Mouse (Mus musculus) spleen, adult 2 months (tissue): Measurements from ENCODE around the gene Vav2. TPM values are rescaled to one million over a fixed set of nuclear protein-coding genes. Genes with fewer than 3 reads are reported as not detected.

ENCODE experiments used
- DNase-seq, 2 experiments: peaks; one replicate each; pipeline versions ENCODE4 v3.0.0 to v3.0.0-alpha.2; 2012 to 2021; ENCODE audit warnings: low spot score in 2 of 2, low read depth in 1 of 2
- H3K27ac ChIP-seq: fragments of 200-500 bp; 2 replicates; pipeline ENCODE4 v1.5.1; 2012; ENCODE audit warnings: low read length, inconsistent platforms; ENCODE audit not compliant: insufficient read depth
- H3K27me3 ChIP-seq: fragments of 200-500 bp; 2 replicates; pipeline ENCODE4 v1.6.1; 2012; ENCODE audit warnings: mild to moderate bottlenecking, moderate library complexity, low read length, inconsistent platforms; ENCODE audit not compliant: control insufficient read depth, insufficient read depth
- H3K36me3 ChIP-seq: fragments of 200-500 bp; 2 replicates; pipeline ENCODE4 v1.6.1; 2012; ENCODE audit warnings: mild to moderate bottlenecking, low read length, inconsistent platforms; ENCODE audit not compliant: control insufficient read depth, insufficient read depth
- H3K4me1 ChIP-seq: fragments of 200-500 bp; 2 replicates; pipeline ENCODE4 v1.6.1; 2011; ENCODE audit warnings: inconsistent platforms; ENCODE audit not compliant: control insufficient read depth, insufficient read depth, insufficient read length
- H3K4me3 ChIP-seq: fragments of 200-500 bp; 2 replicates; pipeline ENCODE4 v1.5.1; 2011; ENCODE audit warnings: mild to moderate bottlenecking, inconsistent platforms; ENCODE audit not compliant: insufficient read depth, insufficient read length; ENCODE audit errors: extremely low read depth
- CTCF ChIP-seq: fragments of 200-500 bp; IDR thresholded peaks from 2 replicates; pipeline ENCODE4 v1.5.1; 2011; ENCODE audit warnings: mild to moderate bottlenecking, inconsistent platforms; ENCODE audit not compliant: insufficient read depth, insufficient read length, insufficient replicate concordance; ENCODE audit errors: extremely low read depth
- POLR2A ChIP-seq: fragments of 200-500 bp; IDR thresholded peaks from 2 replicates; pipeline ENCODE4 v1.6.1; 2011; ENCODE audit warnings: low read depth, low read length, inconsistent platforms
- WGBS: fragments of 180-500 bp; shearing (Covaris S2); methylation state at CpG from one replicate; pipeline ENCODE4 v1.1.7; 2018; 5-methylcytosine and 5-hydroxymethylcytosine counted together
- polyA plus RNA-seq: library from polyadenylated mRNA; depleted of rRNA; stranded (reverse); fragments of >200 nt; gene quantifications from 2 replicates; pipeline ENCODE4 v1.2.3, GENCODE M21; 2012

Gene Vav2
- polyA plus RNA-seq, 1 experiment, result 53.8 TPM

DNA sequence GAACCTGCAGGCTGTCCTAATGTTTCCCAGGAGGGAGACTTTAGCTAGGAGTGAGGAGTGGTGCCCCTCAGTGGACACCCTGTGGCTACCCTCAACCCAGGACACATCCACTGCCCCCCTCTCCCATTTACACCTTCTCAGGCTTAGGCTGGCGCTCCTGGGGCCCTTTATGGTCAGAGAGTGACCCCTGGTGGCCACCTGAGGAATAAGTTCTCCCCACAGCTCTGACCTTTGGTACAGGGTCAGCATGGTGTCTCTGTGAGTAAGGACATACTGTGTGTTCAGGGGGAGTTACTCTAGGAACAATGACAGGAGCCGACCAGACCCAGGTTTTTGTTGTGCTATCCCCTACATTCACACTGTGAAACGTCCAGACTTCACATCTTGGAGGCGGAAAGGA is 189.5 kb downstream of the Vav2 start:
- peak; percentile 93; the same call in 1 of the 2 replicates for TF ChIP-seq CTCF
- TF ChIP-seq POLR2A, result no peak
- Histone ChIP-seq H3K4me3 (no peak overlapping the region), H3K4me1 (peaks cover 8% of the 10 kb centered on the region; the same call in 1 of the 2 replicates), H3K36me3 (no peaks in the 10 kb centered on the region), H3K27me3 (no peaks in the 10 kb centered on the region), H3K27ac (no peak overlapping the region)
- peak; percentile 19 to 64 for DNase-seq
- 35% methylated on average over 4 of the region's 4 CpGs for WGBS

DNA sequence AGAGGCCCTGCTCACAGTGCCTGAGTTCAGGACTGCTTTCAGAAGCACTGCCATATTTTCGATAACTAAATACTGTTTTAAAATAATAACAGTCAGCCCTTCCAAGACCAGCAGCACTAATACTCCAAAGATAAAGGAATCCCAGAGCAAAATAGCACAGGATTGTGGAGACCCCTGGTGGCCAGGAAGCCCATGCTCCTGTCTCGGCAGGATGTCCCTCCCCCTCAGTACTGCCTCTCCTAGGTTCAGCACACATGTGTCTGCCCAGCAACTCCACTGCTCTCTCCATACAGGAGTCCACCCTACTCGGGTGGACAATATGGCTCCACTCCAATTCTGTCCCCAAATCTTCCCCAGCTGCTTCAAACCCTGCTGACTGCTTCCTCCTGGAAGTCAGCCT is 191.1 kb downstream of the Vav2 start:
- WGBS, result 19% methylated on average over 3 of the region's 3 CpGs
- peak in 1 of 2 experiments; percentile 50 for DNase-seq
- no peaks in the 10 kb centered on the region for H3K36me3 ChIP-seq
- H3K27ac ChIP-seq, result no peak overlapping the region
- TF ChIP-seq CTCF (peak; percentile 39; the same call in 1 of the 2 replicates), POLR2A (no peak)
- H3K27me3 ChIP-seq, result no peaks in the 10 kb centered on the region
- no peak overlapping the region for H3K4me3 ChIP-seq
- H3K4me1 ChIP-seq, result peaks cover 20% of the 10 kb centered on the region

DNA sequence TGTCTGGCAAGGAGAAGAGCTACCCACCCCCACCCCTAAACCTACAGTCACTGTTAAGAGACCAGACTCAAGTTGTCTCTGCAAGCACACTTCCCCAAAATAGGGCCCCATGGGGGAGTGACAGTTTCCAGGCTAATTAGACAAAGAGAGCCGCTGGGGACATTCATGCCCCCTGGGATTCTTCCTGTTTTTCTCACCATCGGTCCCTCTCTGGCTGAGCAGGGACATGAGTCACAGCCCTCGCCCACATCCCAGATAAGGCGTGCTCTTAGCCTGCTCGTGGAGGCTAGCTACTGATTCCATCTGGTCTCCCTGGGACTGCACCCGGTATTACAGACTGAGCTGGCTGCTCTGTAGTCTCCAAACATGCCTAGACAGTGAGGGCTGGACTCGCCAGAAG is 194.5 kb downstream of the Vav2 start:
- H3K36me3 ChIP-seq, result no peaks in the 10 kb centered on the region
- peaks cover 20% of the 10 kb centered on the region for H3K4me1 ChIP-seq
- no peak for TF ChIP-seq CTCF
- TF ChIP-seq POLR2A, result no peak
- 22% methylated on average over 7 of the region's 7 CpGs for WGBS
- H3K27me3 ChIP-seq, result no peaks in the 10 kb centered on the region
- no peak overlapping the region for H3K27ac ChIP-seq
- peak; percentile 29 to 51 for DNase-seq
- H3K4me3 ChIP-seq, result no peak overlapping the region

DNA sequence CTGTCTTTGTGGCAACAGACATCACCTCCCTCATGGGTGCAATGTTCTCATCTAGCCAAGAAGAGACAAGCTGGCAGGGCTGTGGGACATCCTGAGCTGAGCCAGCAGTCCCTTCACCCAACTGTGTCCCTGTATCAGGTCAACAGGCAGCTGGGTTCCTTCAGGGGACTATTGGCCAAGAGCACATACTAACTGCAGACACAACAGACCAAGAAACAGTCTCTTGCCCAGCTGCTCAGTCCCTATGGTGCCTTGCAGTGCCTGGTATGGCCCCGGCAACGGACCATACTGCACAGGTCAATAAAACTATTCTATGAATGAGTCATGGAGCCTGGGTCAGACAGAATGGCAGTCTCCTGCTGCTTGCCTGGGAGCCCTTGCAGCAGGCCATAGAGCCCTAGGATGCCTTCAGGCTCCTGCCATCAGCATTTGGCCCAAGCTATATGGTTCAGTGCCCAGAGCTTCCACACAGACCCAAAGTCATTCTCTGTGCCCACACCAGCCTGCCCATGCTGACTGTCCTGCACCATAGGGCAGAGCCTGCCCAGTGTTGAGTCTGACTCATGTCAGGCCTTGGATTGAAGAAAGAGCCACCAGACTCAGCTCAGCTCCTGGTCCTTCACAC is 197.2 kb downstream of the Vav2 start:
- no peak overlapping the region for H3K27ac ChIP-seq
- no peak for DNase-seq
- H3K36me3 ChIP-seq, result no peaks in the 10 kb centered on the region
- H3K27me3 ChIP-seq, result no peaks in the 10 kb centered on the region
- WGBS, result 100% methylated on average over 2 of the region's 2 CpGs
- H3K4me3 ChIP-seq, result no peak overlapping the region
- H3K4me1 ChIP-seq, result peaks cover 20% of the 10 kb centered on the region
- TF ChIP-seq CTCF (no peak), POLR2A (no peak)

DNA sequence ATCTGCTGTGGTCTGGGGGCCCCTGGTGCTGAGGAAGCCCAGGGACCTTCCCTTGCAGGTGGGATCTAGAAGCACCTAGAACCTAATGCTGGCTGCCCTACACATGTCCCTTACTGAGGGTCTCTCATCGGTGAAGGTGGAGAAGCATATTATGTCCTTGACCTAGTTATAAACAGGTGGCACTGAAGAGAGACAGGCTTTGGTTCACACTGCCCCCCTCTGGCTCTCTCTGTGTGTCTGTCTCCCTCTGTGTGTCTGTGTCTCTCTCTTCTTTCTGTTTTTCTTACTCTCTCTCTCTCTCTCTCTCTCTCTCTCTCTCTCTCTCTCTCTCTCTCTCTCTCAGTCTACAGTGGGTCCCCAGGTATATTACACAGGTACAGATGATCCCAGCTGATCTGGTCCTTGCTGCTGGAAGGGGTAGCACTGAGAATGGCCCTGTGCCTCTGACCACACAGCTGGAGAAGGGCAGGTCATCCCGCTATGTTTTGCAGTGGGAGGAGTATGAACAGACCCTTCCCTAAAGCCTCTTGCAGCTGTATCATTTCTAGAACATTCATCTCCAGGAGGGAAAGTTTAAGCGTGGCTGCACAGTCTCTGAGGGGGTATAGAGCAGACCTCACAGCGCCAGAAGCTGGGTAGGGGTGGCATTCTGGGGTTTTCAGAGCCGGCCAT is 197.9 kb downstream of the Vav2 start:
- H3K36me3 ChIP-seq, result no peaks in the 10 kb centered on the region
- H3K4me1 ChIP-seq, result peaks cover 20% of the 10 kb centered on the region
- H3K27ac ChIP-seq, result no peak overlapping the region
- TF ChIP-seq CTCF (peak; percentile 17; the same call in 1 of the 2 replicates), POLR2A (no peak)
- no peak for DNase-seq
- no peak overlapping the region for H3K4me3 ChIP-seq
- no peaks in the 10 kb centered on the region for H3K27me3 ChIP-seq
- 71% methylated on average over 5 of the region's 5 CpGs for WGBS

DNA sequence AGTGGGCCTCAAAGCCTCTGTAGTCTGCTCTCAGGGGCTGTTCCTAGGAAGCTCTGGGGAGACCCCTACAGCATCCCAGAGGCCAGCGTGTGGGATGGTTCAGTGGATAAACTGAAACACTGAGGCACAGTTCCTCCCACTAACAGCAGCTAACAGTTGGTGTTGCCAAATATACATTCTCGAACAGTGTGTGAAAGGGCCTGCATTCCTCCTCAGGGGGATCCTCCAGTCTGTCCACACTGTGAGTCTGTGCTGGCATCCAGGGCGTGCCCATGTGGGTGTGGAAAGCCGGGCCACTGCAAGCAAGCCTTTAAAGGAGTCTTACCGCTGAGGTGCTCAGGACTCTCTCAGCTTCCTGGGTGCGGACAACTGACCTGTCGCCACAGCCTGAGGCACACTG is 200.3 kb downstream of the Vav2 start:
- TF ChIP-seq POLR2A (no peak), CTCF (no peak)
- H3K27me3 ChIP-seq, result no peaks in the 10 kb centered on the region
- WGBS, result 87% methylated on average over 7 of the region's 7 CpGs
- H3K4me3 ChIP-seq, result no peak overlapping the region
- no peak overlapping the region for H3K27ac ChIP-seq
- peaks cover 5% of the 10 kb centered on the region; the same call in 1 of the 2 replicates for H3K4me1 ChIP-seq
- DNase-seq, result no peak
- H3K36me3 ChIP-seq, result no peaks in the 10 kb centered on the region

DNA sequence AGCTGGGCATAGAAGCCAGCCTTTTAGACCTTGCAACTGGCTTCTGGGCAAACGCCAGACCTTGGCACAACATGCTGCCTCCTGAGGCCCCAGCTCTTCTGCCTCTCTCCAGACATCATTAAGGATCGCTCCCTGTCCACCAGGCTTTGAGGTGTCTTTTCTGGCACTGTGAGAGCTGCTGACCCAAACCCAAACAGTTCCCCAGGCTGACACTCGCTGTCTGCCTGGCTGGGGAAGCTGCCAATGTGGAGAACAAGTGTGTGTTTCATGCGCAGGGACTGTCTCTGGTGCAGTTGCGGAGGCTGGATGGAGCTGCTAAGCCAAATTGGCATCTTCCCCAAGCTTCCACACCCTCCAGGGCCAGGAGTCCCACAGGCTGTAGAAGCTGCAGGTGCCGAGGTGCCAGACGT is 203.8 kb downstream of the Vav2 start:
- Histone ChIP-seq H3K27me3 (no peaks in the 10 kb centered on the region), H3K27ac (no peak overlapping the region), H3K36me3 (no peaks in the 10 kb centered on the region), H3K4me1 (no peaks in the 10 kb centered on the region), H3K4me3 (no peak overlapping the region)
- no peak for DNase-seq
- 88% methylated on average over 7 of the region's 7 CpGs for WGBS
- TF ChIP-seq CTCF, result no peak
- no peak for TF ChIP-seq POLR2A
